Mouse (Mus musculus) adrenal gland, postnatal 36 days (tissue): ENCODE measurements around the gene Mchr1. TPM values are rescaled to one million over a fixed set of nuclear protein-coding genes. Genes with fewer than 3 reads are reported as not detected.

ENCODE experiments used
- DNase-seq, 2 experiments: peaks; one replicate each; pipeline ENCODE4 v3.0.0; 2021; ENCODE audit warnings: mixed read lengths in 1 of 2
- total RNA-seq, 2 experiments: library from RNA; stranded (reverse); gene quantifications; 2 replicates each; pipeline ENCODE4 v1.2.3; 2021

The Mchr1 gene
- total RNA-seq, 2 experiments from 2014 or later = 0.33 to 0.53 TPM

DNA sequence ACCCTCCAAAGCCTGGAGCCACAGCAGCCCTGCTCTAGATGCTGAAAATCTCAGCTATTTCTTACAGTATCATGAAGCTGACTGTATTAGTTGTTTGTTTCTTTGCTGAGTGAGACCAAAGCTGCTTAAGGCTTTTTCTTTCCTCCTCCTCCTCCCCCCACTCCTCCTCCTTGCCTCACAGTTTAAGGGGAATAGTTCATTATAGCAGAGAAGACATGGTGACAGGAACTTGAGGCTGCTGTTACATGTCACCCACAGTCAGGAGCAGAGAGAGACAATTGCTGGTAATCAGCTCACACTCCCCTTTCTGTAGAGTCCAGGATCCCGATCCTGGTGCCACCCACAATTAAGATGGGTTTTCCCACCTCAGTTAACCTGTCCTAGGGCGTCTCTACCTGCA, 38.1 kb downstream of the Mchr1 start:
- no peak for DNase-seq

DNA sequence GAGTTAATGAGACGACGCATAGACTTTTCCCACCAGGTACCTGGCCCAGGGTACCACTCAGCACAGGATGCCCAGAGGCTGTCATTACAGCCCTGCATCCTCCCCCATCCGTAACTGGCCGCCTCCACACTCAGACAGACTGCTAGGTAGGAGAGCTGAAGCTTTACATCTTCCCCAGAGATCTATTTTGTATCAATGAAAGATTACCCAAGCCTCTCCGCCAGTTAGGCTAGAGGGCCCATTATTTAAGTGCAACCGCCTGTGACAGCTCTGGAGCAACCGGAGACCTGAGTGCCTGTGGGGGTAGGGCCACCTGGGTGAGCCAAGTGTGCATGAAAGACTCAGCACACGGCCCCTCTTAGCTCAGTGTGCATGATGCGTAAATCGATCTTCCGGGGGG, 42.6 kb downstream of the Mchr1 start:
- no peak for DNase-seq

DNA sequence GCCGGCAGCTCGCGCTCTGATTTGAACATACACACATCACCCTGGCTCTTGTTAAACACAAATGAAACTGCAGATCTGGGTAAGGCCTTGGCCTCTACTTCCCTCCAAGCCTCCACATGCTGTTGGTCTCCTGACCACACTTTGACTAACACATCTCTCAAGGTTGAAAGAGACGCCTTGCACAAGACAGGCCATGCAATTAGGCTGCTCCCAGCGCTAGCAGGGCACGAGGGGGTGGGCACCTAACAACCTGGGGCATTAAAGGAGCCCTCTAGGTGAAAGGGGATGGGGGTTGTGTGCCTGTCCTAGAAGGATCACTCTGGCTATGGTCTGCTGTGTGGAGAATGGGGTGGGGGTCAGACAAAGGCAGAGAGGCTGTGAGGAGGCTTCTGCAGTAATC, 43.4 kb downstream of the Mchr1 start:
- peak in 1 of 2 experiments; percentile 51 for DNase-seq

DNA sequence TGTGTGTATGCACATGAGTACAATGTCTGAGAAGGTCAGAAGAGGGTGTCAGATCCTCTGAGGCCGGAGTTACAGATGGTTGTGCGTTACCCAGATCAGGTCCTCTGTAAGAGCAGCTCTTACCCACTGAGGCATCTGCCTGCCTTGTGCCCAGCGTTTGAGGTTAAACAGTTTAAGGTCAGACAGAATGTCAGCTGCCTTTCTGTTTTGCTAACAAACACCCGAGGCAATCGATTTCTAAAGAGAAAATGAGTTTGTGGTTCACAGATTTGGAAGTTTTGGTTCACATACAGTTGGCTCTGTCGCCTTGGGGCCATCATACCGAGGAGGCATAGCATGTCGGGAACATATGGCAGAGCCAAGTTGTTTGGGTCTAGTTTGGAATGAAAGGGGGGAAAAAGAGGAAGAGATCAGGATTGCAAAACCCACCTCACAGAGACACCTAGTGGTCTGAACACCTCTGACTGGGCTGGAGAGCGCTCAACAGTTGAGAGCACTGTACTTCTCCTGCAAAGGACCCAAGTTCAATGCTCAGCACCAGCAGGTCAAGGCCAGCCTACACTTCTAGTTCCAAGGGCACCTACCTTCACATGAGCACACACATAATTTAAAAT, 48.9 kb downstream of the Mchr1 start:
- DNase-seq = peak in 1 of 2 experiments; percentile 20

Other genes starting within 250 kb of the Mchr1 start
- gene Mrtfa, start 44.7 kb upstream of the Mchr1 start, total RNA-seq = 10 to 100 TPM; 28.6 to 31.0 TPM
- gene Slc25a17, start 125.3 kb downstream of the Mchr1 start, total RNA-seq = 100 to 1,000 TPM in 1 of 2 experiments, 10 to 100 TPM in 1; 79.2 to 106 TPM
- gene St13, start 164.6 kb downstream of the Mchr1 start, total RNA-seq = 100 to 1,000 TPM; 223 to 268 TPM
- gene Xpnpep3, start 164.6 kb downstream of the Mchr1 start, total RNA-seq = 10 to 100 TPM; 24.3 to 26.8 TPM
- not detected for gene Dnajb7, start 172.8 kb downstream of the Mchr1 start, total RNA-seq
- gene Rbx1, start 230.8 kb downstream of the Mchr1 start, total RNA-seq = 100 to 1,000 TPM; 147 to 151 TPM